Mouse (Mus musculus) C3H10T1/2 (cell line): ENCODE results near the gene Plcb4. TPM values are rescaled to one million over a fixed set of nuclear protein-coding genes. Genes with fewer than 3 reads are reported as not detected.

ENCODE experiments used
- polyA plus RNA-seq, 2 experiments: library from polyadenylated mRNA; unstranded; fragments of >200 nt; fragmentation: generic; extraction: Trizol; gene quantifications; one replicate each; pipeline ENCODE4 v1.2.1; 2012; ENCODE audit warnings: missing spikeins in 2 of 2

Gene Plcb4
- 1 to 10 TPM in 1 of 2 experiments, under 1 TPM in 1; 0.19 to 10.0 TPM for polyA plus RNA-seq

GRCm38 (mm10) chr2:135658486-135659390 is at the start of gene Plcb4:
Gene Plcb4, plus strand, starts transcription at chr2:135659011.

DNA sequence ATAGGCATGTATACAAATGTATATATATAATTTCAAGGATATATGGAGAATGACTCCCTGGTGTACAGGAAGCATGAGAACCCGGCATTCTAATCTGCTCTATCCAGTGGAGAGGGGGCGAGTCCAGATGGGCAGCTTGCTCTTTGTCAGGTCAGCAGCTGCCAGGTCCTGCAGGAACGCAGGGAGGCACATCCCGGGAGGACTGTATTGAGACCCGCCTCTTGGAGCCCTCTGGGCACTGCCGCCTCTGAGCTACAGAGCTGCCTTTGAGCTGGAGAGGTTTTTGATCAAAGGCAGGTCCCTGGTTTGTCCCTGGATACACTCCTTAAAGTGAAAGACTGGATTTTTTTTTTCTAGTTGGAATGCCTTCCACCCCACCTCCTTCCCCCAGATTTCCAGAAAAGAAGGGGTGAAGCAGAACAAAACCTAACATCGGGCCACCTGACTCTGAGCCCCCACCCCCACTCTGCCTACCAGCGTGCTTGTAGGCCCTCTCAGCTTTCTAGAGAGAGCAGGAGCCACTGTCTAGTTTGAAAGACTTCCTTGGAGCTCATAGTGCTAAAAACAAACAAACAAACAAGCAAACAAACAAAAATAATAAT is 393.0 kb downstream of the Plcb4 start, which contains the start of gene Lamp5:
Gene Lamp5 (plus strand): TSS at position 552 of the 602 bp plus-strand sequence.

